Mouse (Mus musculus) stomach, postnatal 0 days (tissue): Measurements from ENCODE around the gene Cfap300. TPM values are rescaled to one million over a fixed set of nuclear protein-coding genes. Genes with fewer than 3 reads are reported as not detected.
A peak's percentile ranks its signal among the peaks of the same experiment; 100 is the strongest.

Source experiments
- ATAC-seq: fragments of 200-750 bp; cut with Nextera tagmentation; 2 replicates; pipeline ENCODE4 v1.8.0; 2017; ENCODE audit not compliant: low FRiP score, low TSS enrichment
- DNase-seq: peaks from one replicate; pipeline ENCODE4 v3.0.0-alpha.2; 2016; ENCODE audit warnings: low spot score
- H3K27ac ChIP-seq: fragments of 300-500 bp; sonication (generic); replicated peaks from 2 replicates; pipeline ENCODE4 v1.5.1; 2014; ENCODE audit warnings: mild to moderate bottlenecking, control low read depth
- H3K27me3 ChIP-seq: fragments of 300-500 bp; sonication (generic); 2 replicates; pipeline ENCODE4 v1.6.1; 2014; ENCODE audit warnings: low read length; ENCODE audit not compliant: control insufficient read depth, insufficient read depth
- H3K36me3 ChIP-seq: fragments of 300-500 bp; sonication (generic); 2 replicates; pipeline ENCODE4 v1.6.1; 2014; ENCODE audit warnings: low read length, mixed read lengths; ENCODE audit not compliant: control insufficient read depth, insufficient read depth
- H3K4me1 ChIP-seq: fragments of 300-500 bp; sonication (generic); replicated peaks from 2 replicates; pipeline ENCODE4 v1.6.1; 2014; ENCODE audit warnings: antibody characterized with exemption; ENCODE audit not compliant: control insufficient read depth, insufficient read depth
- H3K4me2 ChIP-seq: fragments of 300-500 bp; sonication (generic); replicated peaks from 2 replicates; pipeline ENCODE4 v1.6.1; 2014; ENCODE audit warnings: low read depth, mild to moderate bottlenecking, control low read depth, moderate library complexity
- H3K4me3 ChIP-seq: fragments of 300-500 bp; sonication (generic); 2 replicates; pipeline ENCODE4 v1.5.1; 2014; ENCODE audit warnings: low read depth, low read length, control low read depth
- H3K9ac ChIP-seq: fragments of 300-500 bp; sonication (generic); 2 replicates; pipeline ENCODE4 v1.6.1; 2014; ENCODE audit warnings: mild to moderate bottlenecking, low read length, control low read depth, mixed read lengths
- H3K9me3 ChIP-seq: fragments of 300-500 bp; sonication (generic); 2 replicates; pipeline ENCODE4 v1.6.1; 2016; ENCODE audit warnings: low read length; ENCODE audit not compliant: control insufficient read depth
- CTCF ChIP-seq: IDR thresholded peaks from 2 replicates; pipeline ENCODE4 v1.5.1; 2016; ENCODE audit warnings: antibody characterized with exemption, low read depth, mild to moderate bottlenecking, moderate library complexity
- EP300 ChIP-seq: optimal IDR thresholded peaks from 2 replicates; pipeline ENCODE3; 2016; ENCODE audit warnings: antibody characterized with exemption
- WGBS: fragments of 180-500 bp; shearing (Covaris S2); extraction: QIAGEN DNeasy Blood & Tissue Kit; methylation state at CpG from one replicate; pipeline ENCODE4 v1.1.7; 2014; 5-methylcytosine and 5-hydroxymethylcytosine counted together
- polyA plus RNA-seq: library from polyadenylated mRNA; unstranded; fragments of >200 nt; fragmentation: Nextera tagmentation; extraction: Ambion mirVana; gene quantifications from 2 replicates; pipeline ENCODE4 v1.2.1, GENCODE M21; 2015

The Cfap300 gene
- polyA plus RNA-seq = 3.3 and 3.7 TPM in 2 replicates

- H3K27me3 ChIP-seq = no peaks in the 10 kb centered on the region
- ATAC-seq (peak; percentile 97), DNase-seq (peak; percentile 94)
- H3K4me2 ChIP-seq = peak within 1 kb of the TSS; percentile 78
- peak within 1 kb of the TSS; percentile 60 for H3K4me3 ChIP-seq
- H3K9me3 ChIP-seq = no peaks in the 10 kb centered on the region
- no peaks in the 10 kb centered on the region for H3K4me1 ChIP-seq
- H3K36me3 ChIP-seq = no peaks in the 10 kb centered on the region
- peak within 1 kb of the TSS; percentile 68 for H3K9ac ChIP-seq
- WGBS = under 1% methylated on average over 39 of the region's 39 CpGs
- H3K27ac ChIP-seq = peak within 1 kb of the TSS; percentile 76
- no peak for TF ChIP-seq EP300
- TF ChIP-seq CTCF = peak; percentile 2; the same call in 1 of the 2 replicates
These were observed at the start of gene Cfap300 for GRCm38 (mm10) chr9:8042338-8043043. TSS of gene Cfap300 (minus strand) at chr9:8042823.

DNA sequence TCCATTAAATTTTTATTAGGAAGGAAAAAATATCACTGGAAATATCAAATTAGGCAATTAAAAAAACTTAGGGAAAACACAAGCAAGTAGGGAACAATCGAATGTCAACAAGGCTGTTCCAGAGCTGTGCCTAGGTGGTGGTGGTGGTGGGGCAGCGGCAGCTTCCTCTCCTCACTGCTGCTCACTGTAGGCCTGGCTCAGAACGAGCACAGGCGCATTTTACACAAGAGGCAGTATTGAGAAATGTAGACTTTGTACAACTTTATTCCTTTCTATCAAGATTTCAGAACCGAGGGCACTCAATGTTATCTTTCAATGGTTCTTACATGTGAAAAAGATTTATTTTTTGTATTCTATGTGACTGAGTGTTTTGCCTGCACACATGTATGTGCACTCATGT lies 36.3 kb upstream of the Cfap300 start:
- H3K36me3 ChIP-seq = no peaks in the 10 kb centered on the region
- H3K27ac ChIP-seq = no peak overlapping the region
- no peak for ATAC-seq
- no peak overlapping the region for H3K4me2 ChIP-seq
- TF ChIP-seq CTCF (no peak), EP300 (no peak)
- no peaks in the 10 kb centered on the region for H3K9me3 ChIP-seq
- no peaks in the 10 kb centered on the region for H3K4me1 ChIP-seq
- H3K9ac ChIP-seq = no peak overlapping the region
- no peak for DNase-seq
- H3K27me3 ChIP-seq = no peaks in the 10 kb centered on the region
- H3K4me3 ChIP-seq = no peak overlapping the region
- WGBS = 77% methylated on average over 5 of the region's 5 CpGs

GRCm38 (mm10) chr9:8074345-8074744 lies 31.7 kb upstream of the Cfap300 start:
- DNase-seq = no peak

DNA sequence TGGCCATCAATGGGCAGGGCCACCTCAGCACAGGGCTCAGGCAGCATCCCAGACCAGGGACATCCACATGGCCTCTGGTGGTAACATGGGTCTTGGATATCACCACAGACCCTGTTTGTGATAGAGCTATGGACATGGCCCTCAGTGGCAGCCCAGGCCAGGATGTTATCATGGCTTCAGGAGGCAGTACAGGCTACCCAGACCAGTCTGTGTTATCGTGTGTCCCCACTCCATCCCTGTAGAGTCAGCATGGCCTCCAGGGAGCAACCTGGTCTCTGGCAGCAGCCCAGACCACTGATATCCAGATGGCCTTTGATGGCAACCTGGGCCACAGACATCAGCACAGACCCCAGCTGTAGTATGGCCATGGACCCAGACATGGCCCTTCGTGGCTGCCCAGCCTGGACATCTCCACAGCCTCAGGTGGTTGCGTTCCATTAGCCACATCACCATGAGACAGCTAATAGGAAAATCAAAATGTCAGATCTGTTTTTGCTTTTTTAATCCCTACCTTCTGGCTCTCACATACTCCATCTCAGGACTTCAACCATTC lies 30.7 kb upstream of the Cfap300 start:
- ATAC-seq (no peak), DNase-seq (no peak)
- 89% methylated on average over 3 of the region's 3 CpGs for WGBS
- Histone ChIP-seq H3K36me3 (no peaks in the 10 kb centered on the region), H3K27me3 (no peaks in the 10 kb centered on the region), H3K9ac (no peak overlapping the region), H3K9me3 (no peaks in the 10 kb centered on the region), H3K4me3 (no peak overlapping the region), H3K4me1 (no peaks in the 10 kb centered on the region), H3K27ac (no peak overlapping the region), H3K4me2 (no peak overlapping the region)
- TF ChIP-seq CTCF (no peak), EP300 (no peak)

More at GRCm38 (mm10) chr9:8074345-8074744, 31.7 kb upstream of the Cfap300 start:
- Histone ChIP-seq H3K27me3 (no peaks in the 10 kb centered on the region), H3K9ac (no peak overlapping the region), H3K9me3 (no peaks in the 10 kb centered on the region), H3K27ac (no peak overlapping the region), H3K4me3 (no peak overlapping the region), H3K4me1 (no peaks in the 10 kb centered on the region), H3K4me2 (no peak overlapping the region), H3K36me3 (no peaks in the 10 kb centered on the region)
- ATAC-seq = no peak
- TF ChIP-seq CTCF (peak; percentile 78), EP300 (no peak)

DNA sequence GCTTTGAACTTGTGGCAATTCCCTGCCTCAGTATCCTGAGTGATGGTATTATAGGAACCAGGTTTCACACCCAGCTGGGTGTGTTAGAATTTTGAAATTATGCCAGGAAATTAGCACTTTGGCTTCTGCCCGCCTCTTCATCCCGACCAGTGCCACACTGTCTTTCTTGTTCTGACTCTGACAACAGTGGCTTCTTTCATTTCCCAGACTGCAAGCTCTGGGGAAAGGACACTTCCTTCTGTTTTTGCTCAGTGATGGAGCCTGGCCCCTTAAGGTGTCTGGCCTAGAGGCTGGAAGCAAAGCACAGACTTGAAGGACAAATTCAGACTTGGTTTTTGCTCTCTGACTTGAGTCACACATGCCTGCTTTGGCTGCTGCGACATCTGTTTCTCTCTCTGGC lies 17.0 kb upstream of the Cfap300 start:
- Histone ChIP-seq H3K4me2 (no peak overlapping the region), H3K36me3 (no peaks in the 10 kb centered on the region), H3K4me3 (no peak overlapping the region), H3K27me3 (no peaks in the 10 kb centered on the region), H3K27ac (no peak overlapping the region), H3K9ac (no peak overlapping the region), H3K9me3 (no peaks in the 10 kb centered on the region), H3K4me1 (no peaks in the 10 kb centered on the region)
- 59% methylated on average over 3 of the region's 3 CpGs for WGBS
- TF ChIP-seq EP300 (no peak), CTCF (no peak)
- ATAC-seq (no peak), DNase-seq (no peak)

DNA sequence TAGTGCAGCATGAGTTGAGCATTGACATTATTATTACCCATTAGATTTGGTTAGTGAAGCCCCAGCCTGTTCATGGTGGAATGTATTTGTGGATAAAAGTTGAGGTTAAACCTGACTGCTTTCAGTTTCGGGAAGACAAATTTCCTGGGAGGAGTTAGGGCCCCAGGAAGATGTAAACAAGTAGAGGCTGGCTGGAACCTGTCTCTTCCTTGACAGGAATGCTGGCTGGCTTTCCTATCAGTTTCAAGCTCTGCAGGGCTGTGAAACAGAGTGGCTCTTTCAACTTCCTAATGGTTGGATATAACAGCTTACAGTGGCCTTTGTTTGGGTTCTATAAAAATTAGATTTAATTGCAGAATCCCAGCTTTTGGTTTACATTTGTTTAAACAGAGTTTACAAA lies 12.2 kb upstream of the Cfap300 start:
- H3K9ac ChIP-seq = no peak overlapping the region
- TF ChIP-seq EP300 (no peak), CTCF (no peak)
- H3K27ac ChIP-seq = no peak overlapping the region
- H3K36me3 ChIP-seq = no peaks in the 10 kb centered on the region
- peak; percentile 61; the same call in 1 of the 2 replicates for ATAC-seq
- no peak for DNase-seq
- H3K27me3 ChIP-seq = no peaks in the 10 kb centered on the region
- no peaks in the 10 kb centered on the region for H3K9me3 ChIP-seq
- no peak overlapping the region for H3K4me3 ChIP-seq
- 14% methylated on average over 1 of the region's 1 CpGs for WGBS
- H3K4me1 ChIP-seq = no peaks in the 10 kb centered on the region
- H3K4me2 ChIP-seq = no peak overlapping the region
